Mouse (Mus musculus) liver, embryonic 16.5 days (tissue): ENCODE results near the gene Fbxo8. TPM values are rescaled to one million over a fixed set of nuclear protein-coding genes. Genes with fewer than 3 reads are reported as not detected.

ENCODE experiments used
- microRNA-seq: library from miRNA; unstranded; fragments of <30 nt; microRNA quantifications from one replicate; pipeline ENCODE4, GENCODE M21; 2016
- polyA plus RNA-seq: library from polyadenylated mRNA; unstranded; fragments of >200 nt; fragmentation: Nextera tagmentation; extraction: Ambion mirVana; gene quantifications from 2 replicates; pipeline ENCODE4 v1.2.1, GENCODE M21; 2015

Gene Fbxo8
- polyA plus RNA-seq, 1 experiment from 2014 or later: 35.4 TPM

Small RNAs within 50 kb of the gene (microRNA-seq; reads per million reads assigned to microRNA genes)
- gene Gm25992: not detected

Other genes starting within 250 kb of the Fbxo8 start
- 15.2 and 18.7 TPM in 2 replicates for gene Cep44, start within 50 bp of the Fbxo8 start, polyA plus RNA-seq